Mouse (Mus musculus) lung, embryonic 16.5 days (tissue): Measurements from ENCODE around the gene Cfap97d2. TPM values are rescaled to one million over a fixed set of nuclear protein-coding genes. Genes with fewer than 3 reads are reported as not detected.

ENCODE experiments used
- ATAC-seq: fragments of 200-750 bp; cut with Nextera tagmentation; 2 replicates; pipeline ENCODE4 v1.8.0; 2017; ENCODE audit warnings: low read depth, mild to moderate bottlenecking, moderate library complexity
- H3K27ac ChIP-seq: fragments of 300-500 bp; sonication (generic); 2 replicates; pipeline ENCODE4 v1.5.1; 2014; ENCODE audit warnings: mild to moderate bottlenecking, control low read depth, low read length
- H3K27me3 ChIP-seq: fragments of 300-500 bp; sonication (generic); 2 replicates; pipeline ENCODE4 v1.6.1; 2014; ENCODE audit warnings: low read depth, low read length, mixed read lengths; ENCODE audit not compliant: control insufficient read depth, insufficient read depth
- H3K36me3 ChIP-seq: fragments of 300-500 bp; sonication (generic); 2 replicates; pipeline ENCODE4 v1.6.1; 2014; ENCODE audit warnings: low read length; ENCODE audit not compliant: control insufficient read depth, insufficient read depth
- H3K4me1 ChIP-seq: fragments of 300-500 bp; sonication (generic); replicated peaks from 2 replicates; pipeline ENCODE4 v1.6.1; 2014; ENCODE audit warnings: low read length, mixed read lengths; ENCODE audit not compliant: control insufficient read depth, insufficient read depth
- H3K4me2 ChIP-seq: fragments of 300-500 bp; sonication (generic); 2 replicates; pipeline ENCODE4 v1.6.1; 2014; ENCODE audit warnings: low read depth, low read length, control low read depth
- H3K4me3 ChIP-seq: fragments of 300-500 bp; sonication (generic); 2 replicates; pipeline ENCODE4 v1.5.1; 2014; ENCODE audit warnings: mild to moderate bottlenecking, low read length, control low read depth
- H3K9ac ChIP-seq: fragments of 300-500 bp; sonication (generic); 2 replicates; pipeline ENCODE4 v1.6.1; 2014; ENCODE audit warnings: low read length, control low read depth
- H3K9me3 ChIP-seq: fragments of 300-500 bp; sonication (generic); 2 replicates; pipeline ENCODE4 v1.6.1; 2016; ENCODE audit warnings: low read length; ENCODE audit not compliant: control insufficient read depth
- WGBS: fragments of 180-500 bp; shearing (Covaris S2); extraction: QIAGEN DNeasy Blood & Tissue Kit; methylation state at CpG from one replicate; pipeline ENCODE4 v1.1.7; 2014; 5-methylcytosine and 5-hydroxymethylcytosine counted together
- polyA plus RNA-seq: library from polyadenylated mRNA; unstranded; fragments of >200 nt; fragmentation: Nextera tagmentation; extraction: Ambion mirVana; gene quantifications from 2 replicates; pipeline ENCODE4 v1.2.1, GENCODE M21; 2015

The Cfap97d2 gene
- polyA plus RNA-seq, 1 experiment from 2014 or later = 0.29 TPM

- 83% methylated on average over 10 of the region's 10 CpGs for WGBS
- no peak overlapping the region for H3K4me3 ChIP-seq
- H3K36me3 ChIP-seq = no peaks in the 10 kb centered on the region
- no peaks in the 10 kb centered on the region for H3K9me3 ChIP-seq
- H3K27ac ChIP-seq = no peak overlapping the region
- no peak overlapping the region for H3K9ac ChIP-seq
- H3K27me3 ChIP-seq = no peaks in the 10 kb centered on the region
- H3K4me1 ChIP-seq = peaks cover 59% of the 10 kb centered on the region
- no peak for ATAC-seq
- no peak overlapping the region for H3K4me2 ChIP-seq
Measured at GRCm38 (mm10) chr8:13671246-13672003, 34.3 kb upstream of the Cfap97d2 start.

DNA sequence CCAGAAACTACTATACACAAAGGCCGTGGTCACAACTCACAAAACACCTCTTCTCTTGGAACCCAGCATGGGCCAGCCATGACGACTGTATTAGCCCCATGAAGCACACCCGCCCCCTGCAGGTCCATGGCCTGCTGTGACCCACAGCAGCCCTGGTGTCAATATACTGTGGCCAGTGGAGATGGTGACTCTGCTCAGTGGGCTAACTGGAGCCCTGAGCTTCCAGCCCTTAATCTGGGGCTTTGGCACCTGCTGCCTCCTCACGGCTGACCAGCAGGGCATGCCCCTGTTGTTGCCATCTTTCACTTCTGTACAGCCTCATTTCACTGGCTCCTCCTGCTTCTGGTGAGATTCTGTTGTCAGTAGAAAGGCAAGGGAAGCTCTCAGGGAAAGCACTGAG is 32.5 kb upstream of the Cfap97d2 start:
- Histone ChIP-seq H3K27ac (no peak overlapping the region), H3K27me3 (no peaks in the 10 kb centered on the region), H3K36me3 (no peaks in the 10 kb centered on the region), H3K4me3 (no peak overlapping the region), H3K9ac (no peak overlapping the region; the same call in 1 of the 2 replicates), H3K4me2 (no peak overlapping the region), H3K4me1 (peaks cover 53% of the 10 kb centered on the region), H3K9me3 (no peaks in the 10 kb centered on the region)
- 79% methylated on average over 4 of the region's 4 CpGs for WGBS
- ATAC-seq = no peak

DNA sequence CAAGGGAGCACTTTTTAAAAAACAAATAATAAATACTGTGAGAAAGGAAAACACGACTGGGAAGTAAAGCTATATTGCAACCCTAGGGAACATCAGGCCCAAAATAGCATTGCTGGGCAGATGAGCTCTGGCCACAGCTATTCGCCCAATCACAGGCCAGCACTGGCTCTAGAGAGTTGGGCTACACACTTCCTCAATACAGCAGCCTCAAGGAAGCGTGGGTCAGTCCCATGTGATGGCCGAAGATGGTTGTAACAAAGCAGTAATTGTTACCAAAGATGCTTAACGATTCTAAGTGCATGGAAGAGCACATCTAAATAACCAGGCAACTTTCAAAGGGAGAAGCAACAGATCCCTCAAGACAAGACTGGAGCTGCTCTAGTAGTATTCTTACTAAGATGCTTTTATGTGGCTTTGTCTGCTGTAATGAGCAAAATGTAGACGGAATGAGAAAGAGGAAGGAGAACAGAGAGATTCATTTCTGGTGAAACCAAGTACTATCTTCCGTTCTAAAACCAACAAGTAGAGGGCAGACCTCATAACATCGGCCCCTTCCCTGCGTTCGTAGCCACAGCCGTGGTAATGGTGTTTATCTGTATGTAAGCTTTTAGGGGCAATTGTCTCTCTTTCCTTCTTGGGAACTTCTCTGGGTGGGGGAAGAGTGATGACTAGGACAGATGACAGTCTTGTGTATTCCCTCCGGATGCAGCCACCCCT is 31.2 kb upstream of the Cfap97d2 start:
- peak overlapping the region; percentile 86 for H3K4me2 ChIP-seq
- H3K9me3 ChIP-seq = no peaks in the 10 kb centered on the region
- no peaks in the 10 kb centered on the region for H3K36me3 ChIP-seq
- 47% methylated on average over 12 of the region's 12 CpGs for WGBS
- H3K4me3 ChIP-seq = peak overlapping the region; percentile 15
- peak overlapping the region; percentile 25 for H3K9ac ChIP-seq
- peaks cover 45% of the 10 kb centered on the region for H3K4me1 ChIP-seq
- H3K27ac ChIP-seq = peak overlapping the region; percentile 72
- no peak for ATAC-seq
- no peaks in the 10 kb centered on the region for H3K27me3 ChIP-seq

DNA sequence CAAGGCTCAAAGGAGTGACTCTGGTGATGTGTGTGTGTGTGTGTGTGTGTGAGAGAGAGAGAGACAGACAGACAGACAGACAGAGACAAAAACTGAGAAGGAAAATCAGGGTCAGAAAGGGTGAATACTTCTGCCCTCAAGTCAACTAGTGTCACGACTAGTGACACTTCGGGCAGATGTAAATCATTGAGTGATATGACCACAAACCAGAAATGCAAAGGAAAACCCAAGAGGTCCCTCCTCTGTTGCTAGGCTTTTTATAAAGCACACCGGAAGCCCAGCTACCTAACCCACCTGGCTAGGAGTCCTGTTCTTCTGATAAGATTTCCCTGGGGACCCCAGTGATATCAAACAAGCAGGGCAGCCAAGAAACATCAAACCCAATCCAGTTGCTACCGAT is 30.6 kb upstream of the Cfap97d2 start:
- Histone ChIP-seq H3K4me2 (peak overlapping the region; percentile 86), H3K27ac (peak overlapping the region; percentile 75), H3K36me3 (no peaks in the 10 kb centered on the region), H3K9ac (peak overlapping the region; percentile 79), H3K4me1 (peaks cover 39% of the 10 kb centered on the region), H3K9me3 (no peaks in the 10 kb centered on the region), H3K27me3 (no peaks in the 10 kb centered on the region), H3K4me3 (peak overlapping the region; percentile 80)
- 45% methylated on average over 4 of the region's 4 CpGs for WGBS
- ATAC-seq = no peak

- H3K27me3 ChIP-seq = no peaks in the 10 kb centered on the region
- H3K4me2 ChIP-seq = peak overlapping the region; percentile 86
- WGBS = 26% methylated on average over 8 of the region's 8 CpGs
- peaks cover 37% of the 10 kb centered on the region for H3K4me1 ChIP-seq
- no peaks in the 10 kb centered on the region for H3K36me3 ChIP-seq
- no peaks in the 10 kb centered on the region for H3K9me3 ChIP-seq
- peak overlapping the region; percentile 75 for H3K27ac ChIP-seq
- H3K4me3 ChIP-seq = peak overlapping the region; percentile 80
- ATAC-seq = no peak
- H3K9ac ChIP-seq = peak overlapping the region; percentile 79
Measured at GRCm38 (mm10) chr8:13675524-13675923, 30.2 kb upstream of the Cfap97d2 start.

DNA sequence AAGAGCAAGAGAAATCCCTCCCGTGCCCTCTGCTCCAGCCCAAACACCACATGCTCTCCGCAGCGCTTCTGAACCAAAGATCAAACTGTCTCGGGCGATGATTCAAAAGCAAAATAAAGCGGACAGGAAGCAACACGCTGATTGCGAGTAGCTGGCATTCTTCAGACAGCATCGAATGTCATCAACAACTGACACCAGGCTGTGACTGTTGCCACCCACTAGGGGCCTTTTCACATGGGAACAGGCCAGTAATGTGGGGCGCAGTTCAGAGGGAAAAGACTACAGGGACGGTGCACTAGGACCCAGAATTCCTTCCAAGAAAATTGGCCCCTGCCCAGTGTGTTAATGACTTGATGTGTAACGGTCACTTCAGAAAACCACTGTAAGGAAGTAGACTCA is 29.4 kb upstream of the Cfap97d2 start:
- WGBS = 1% methylated on average over 12 of the region's 12 CpGs
- ATAC-seq = peak; percentile 57
- H3K4me3 ChIP-seq = peak overlapping the region; percentile 80
- H3K27ac ChIP-seq = peak overlapping the region; percentile 75
- H3K4me2 ChIP-seq = peak overlapping the region; percentile 86
- H3K36me3 ChIP-seq = no peaks in the 10 kb centered on the region
- no peaks in the 10 kb centered on the region for H3K9me3 ChIP-seq
- H3K27me3 ChIP-seq = no peaks in the 10 kb centered on the region
- peaks cover 37% of the 10 kb centered on the region for H3K4me1 ChIP-seq
- peak overlapping the region; percentile 79 for H3K9ac ChIP-seq

DNA sequence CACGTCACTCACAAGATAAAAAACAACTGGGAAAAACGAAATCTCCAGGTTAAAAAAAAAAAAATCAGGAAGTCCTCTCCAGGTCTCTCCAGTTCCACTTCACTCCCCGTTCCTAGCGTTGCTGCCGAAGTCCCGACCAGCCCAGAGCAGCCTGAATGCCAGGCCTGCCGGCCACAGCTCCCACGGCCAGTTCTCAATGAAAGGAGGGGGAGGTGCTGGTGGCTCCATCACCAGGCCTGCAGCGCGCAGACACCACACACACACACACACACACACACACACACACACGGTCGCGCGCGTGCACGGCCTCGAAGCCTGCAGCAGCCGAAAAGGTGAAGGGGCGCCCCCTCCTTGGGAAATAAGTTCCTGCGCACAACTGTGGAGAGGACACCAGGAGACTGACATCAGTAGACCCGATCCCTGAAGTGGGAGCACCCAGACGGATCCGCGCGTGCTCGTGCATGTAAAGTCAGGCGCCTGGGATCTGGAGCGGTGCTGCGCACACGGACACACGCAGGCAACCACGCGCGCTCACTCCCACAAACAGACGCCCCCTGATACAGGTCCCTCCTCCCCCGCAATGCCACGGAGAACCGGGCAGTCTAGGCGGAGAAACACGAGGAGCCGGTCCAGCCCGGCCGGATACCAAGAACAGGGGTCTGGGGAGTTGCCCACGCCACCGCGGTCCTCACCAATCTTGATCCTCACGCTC is 28.8 kb upstream of the Cfap97d2 start:
- WGBS = under 1% methylated on average over 44 of the region's 47 CpGs
- Histone ChIP-seq H3K4me2 (peak overlapping the region; percentile 86), H3K4me3 (peak overlapping the region; percentile 80), H3K4me1 (peaks cover 35% of the 10 kb centered on the region), H3K27ac (peak overlapping the region; percentile 75), H3K27me3 (no peaks in the 10 kb centered on the region), H3K9me3 (no peaks in the 10 kb centered on the region), H3K9ac (peak overlapping the region; percentile 79), H3K36me3 (no peaks in the 10 kb centered on the region)
- ATAC-seq = peak; percentile 41

DNA sequence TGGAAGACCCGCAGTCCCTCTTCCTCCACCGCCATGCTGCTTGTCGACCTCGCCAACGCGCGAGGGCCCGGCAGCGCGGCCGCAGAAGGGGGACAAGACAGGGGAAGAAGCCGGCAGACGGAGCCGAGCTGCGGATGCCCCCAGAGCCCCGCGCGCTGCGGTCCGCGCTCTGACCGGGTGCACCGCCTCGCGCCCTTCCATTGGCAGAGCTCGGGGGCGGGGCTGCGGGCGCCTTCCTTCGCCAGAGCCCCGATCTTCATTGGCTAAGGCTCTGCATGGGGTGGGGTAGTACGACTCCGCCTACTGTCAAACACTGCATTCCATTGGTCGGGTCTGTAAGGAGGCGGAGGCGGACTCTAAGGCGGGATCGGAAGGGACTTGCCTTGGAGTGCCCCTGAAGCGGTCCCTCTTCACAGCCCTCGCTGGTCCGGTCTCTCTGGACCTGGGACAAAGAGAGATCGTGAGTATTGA is 28.2 kb upstream of the Cfap97d2 start, which contains the start of gene Rasa3:
TSS of gene Rasa3 (minus strand) at position 191 of the 471 bp plus-strand sequence.
- ATAC-seq = peak; percentile 97
- H3K9ac ChIP-seq = peak within 1 kb of the TSS; percentile 79
- no peaks in the 10 kb centered on the region for H3K27me3 ChIP-seq
- 1% methylated on average over 35 of the region's 42 CpGs for WGBS
- H3K27ac ChIP-seq = peak within 1 kb of the TSS; percentile 75
- H3K4me1 ChIP-seq = peaks cover 35% of the 10 kb centered on the region
- H3K4me2 ChIP-seq = peak within 1 kb of the TSS; percentile 86
- no peaks in the 10 kb centered on the region for H3K9me3 ChIP-seq
- H3K36me3 ChIP-seq = no peaks in the 10 kb centered on the region
- H3K4me3 ChIP-seq = peak within 1 kb of the TSS; percentile 80

GRCm38 (mm10) chr8:13678182-13678581 is 27.5 kb upstream of the Cfap97d2 start:
- Histone ChIP-seq H3K27me3 (no peaks in the 10 kb centered on the region), H3K4me2 (peak overlapping the region; percentile 86), H3K9ac (no peak overlapping the region; the same call in 1 of the 2 replicates), H3K27ac (no peak overlapping the region), H3K4me3 (peak overlapping the region; percentile 80), H3K9me3 (no peaks in the 10 kb centered on the region), H3K4me1 (peaks cover 32% of the 10 kb centered on the region), H3K36me3 (no peaks in the 10 kb centered on the region)
- ATAC-seq = no peak
- 31% methylated on average over 8 of the region's 8 CpGs for WGBS
